Mouse (Mus musculus): ENCODE results near the gene Fth1. TPM values are rescaled to one million over a fixed set of nuclear protein-coding genes. Genes with fewer than 3 reads are reported as not detected.
A peak's percentile ranks its signal among the peaks of the same experiment; 100 is the strongest.

Fth1 gene
- total RNA-seq (2015), result 1,115 and 1,144 TPM in 2 replicates
- total RNA-seq (2017), result 325 and 354 TPM in 2 replicates

GRCm38 (mm10) chr19:9980258-9980657 lies at the start of gene Fth1:
Gene Fth1 (plus strand): TSS chr19:9980598.
- ATAC-seq (replicated peaks; ENCODE audit: poor library complexity), result no peak

- peak; percentile 92 for ATAC-seq (replicated peaks; ENCODE audit: poor library complexity)
Observed at GRCm38 (mm10) chr19:9931167-9931607, 49.2 kb upstream of the Fth1 start.

- ATAC-seq (replicated peaks; ENCODE audit: poor library complexity), result no peak
Observed at GRCm38 (mm10) chr19:9933908-9934307, 46.5 kb upstream of the Fth1 start.

- ATAC-seq (replicated peaks; ENCODE audit: poor library complexity), result peak; percentile 29
Observed at GRCm38 (mm10) chr19:9936579-9936978, 43.8 kb upstream of the Fth1 start.

GRCm38 (mm10) chr19:9937428-9937827 lies 43.0 kb upstream of the Fth1 start:
- ATAC-seq (replicated peaks; ENCODE audit: poor library complexity), result no peak

GRCm38 (mm10) chr19:9938156-9938823 lies 42.1 kb upstream of the Fth1 start:
- ATAC-seq (replicated peaks; ENCODE audit: poor library complexity), result no peak

- ATAC-seq (replicated peaks; ENCODE audit: poor library complexity), result peak; percentile 77
Observed at GRCm38 (mm10) chr19:9938824-9939303, 41.5 kb upstream of the Fth1 start.

- ATAC-seq (replicated peaks; ENCODE audit: poor library complexity), result no peak
Observed at GRCm38 (mm10) chr19:9939841-9940240, 40.6 kb upstream of the Fth1 start.

- no peak for ATAC-seq (replicated peaks; ENCODE audit: poor library complexity)
Observed at GRCm38 (mm10) chr19:9940903-9941302, 39.5 kb upstream of the Fth1 start.

- ATAC-seq (replicated peaks; ENCODE audit: poor library complexity), result no peak
Observed at GRCm38 (mm10) chr19:9941809-9942208, 38.6 kb upstream of the Fth1 start.

- ATAC-seq (replicated peaks; ENCODE audit: poor library complexity), result peak; percentile 37
Observed at GRCm38 (mm10) chr19:9942539-9943533, 37.6 kb upstream of the Fth1 start.

GRCm38 (mm10) chr19:9945800-9946564 lies 34.4 kb upstream of the Fth1 start:
- no peak for ATAC-seq (replicated peaks; ENCODE audit: poor library complexity)

- no peak for ATAC-seq (replicated peaks; ENCODE audit: poor library complexity)
Observed at GRCm38 (mm10) chr19:9946986-9947385, 33.4 kb upstream of the Fth1 start.

GRCm38 (mm10) chr19:9952390-9952789 lies 28.0 kb upstream of the Fth1 start:
- ATAC-seq (replicated peaks; ENCODE audit: poor library complexity), result peak; percentile 26

- ATAC-seq (replicated peaks; ENCODE audit: poor library complexity), result 0 out of 2 replicates have a peak, but pooled peaks have one; percentile 15
Observed at GRCm38 (mm10) chr19:9952912-9953311, 27.5 kb upstream of the Fth1 start.

GRCm38 (mm10) chr19:9954055-9954810 lies 26.2 kb upstream of the Fth1 start:
- peak; percentile 70 for ATAC-seq (replicated peaks; ENCODE audit: poor library complexity)

GRCm38 (mm10) chr19:9954811-9955202 lies 25.6 kb upstream of the Fth1 start:
- peak; percentile 53 for ATAC-seq (replicated peaks; ENCODE audit: poor library complexity)

- 0 out of 2 replicates have a peak, but pooled peaks have one; percentile 12 for ATAC-seq (replicated peaks; ENCODE audit: poor library complexity)
Observed at GRCm38 (mm10) chr19:9955438-9955837, 25.0 kb upstream of the Fth1 start.

- no peak for ATAC-seq (replicated peaks; ENCODE audit: poor library complexity)
Observed at GRCm38 (mm10) chr19:9956624-9957388, 23.6 kb upstream of the Fth1 start.

Data from megakaryocyte progenitor cell, adult 5-6 weeks (primary cell).